Mouse (Mus musculus): ENCODE data around the gene Cxcr2. TPM values are rescaled to one million over a fixed set of nuclear protein-coding genes. Genes with fewer than 3 reads are reported as not detected.

Cxcr2 gene
- polyA plus RNA-seq, 1 experiment from 2014 or later = not detected

DNA sequence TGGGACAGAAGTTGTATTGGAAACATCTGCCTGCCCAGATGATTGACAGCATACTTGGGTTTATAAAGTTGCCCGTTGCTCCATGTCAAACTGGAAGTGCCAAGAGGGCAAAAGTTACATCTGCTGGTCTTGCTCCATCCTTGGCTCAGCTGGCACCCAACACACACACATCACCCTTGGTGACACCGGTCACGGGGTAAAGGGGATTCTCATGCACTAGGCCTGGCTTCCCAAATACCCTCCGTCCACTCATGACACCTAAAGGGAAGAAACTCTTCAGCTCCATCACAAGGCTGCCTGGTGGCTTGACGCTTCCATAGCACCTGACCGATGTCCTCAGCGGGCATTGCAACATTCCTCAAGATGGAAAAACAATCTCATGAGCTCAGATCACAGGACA, 36.7 kb downstream of the Cxcr2 start:
- H3K4me1 ChIP-seq (ENCODE audit: control insufficient read depth in 2 of 2, insufficient read depth in 2 of 2, low read length in 2 of 2) = no peaks in the 10 kb centered on the region
- no peaks in the 10 kb centered on the region for H3K27me3 ChIP-seq (ENCODE audit: control insufficient read depth, insufficient read depth, low read length)
- H3K9me3 ChIP-seq (ENCODE audit: control insufficient read depth, low read length) = no peaks in the 10 kb centered on the region
- no peak overlapping the region for H3K9ac ChIP-seq (ENCODE audit: low read length)
- no peaks in the 10 kb centered on the region for H3K36me3 ChIP-seq (ENCODE audit: control insufficient read depth, insufficient read depth, low read length)
- H3K27ac ChIP-seq (replicated peaks in 1 of 2; ENCODE audit: control insufficient read depth in 1 of 2, insufficient read depth in 1 of 2, low read depth in 2 of 2, low read length in 2 of 2) = no peak overlapping the region
- no peak overlapping the region for H3K4me3 ChIP-seq (ENCODE audit: control insufficient read depth in 1 of 2, insufficient read depth in 1 of 2, low read depth in 1 of 2, low read length in 2 of 2)
- 88% methylated on average over 7 of the region's 7 CpGs for WGBS
- no peak for ATAC-seq (ENCODE audit: insufficient number of reproducible peaks, insufficient read depth, low FRiP score, low read depth)
- H3K4me2 ChIP-seq (ENCODE audit: low read length) = no peak overlapping the region

DNA sequence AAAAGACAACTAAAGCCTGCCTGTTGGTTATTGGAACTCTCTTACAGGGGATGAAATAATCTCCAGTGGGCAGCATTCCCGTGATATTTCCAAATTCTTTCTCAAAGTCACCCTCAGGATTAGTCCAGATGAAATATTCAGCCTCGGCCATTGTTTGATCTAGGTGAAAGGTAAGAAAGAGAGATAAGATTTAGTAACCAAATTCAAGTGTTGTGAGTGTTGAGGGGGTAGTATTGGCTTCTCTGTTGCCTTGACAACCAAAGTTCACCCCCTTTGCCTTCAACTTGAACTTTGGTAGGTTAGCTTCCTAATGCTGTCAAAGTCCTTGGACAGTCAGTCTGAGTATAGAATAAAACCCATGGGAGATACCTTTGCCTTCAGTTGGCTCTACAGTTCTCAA, 38.9 kb downstream of the Cxcr2 start:
- H3K9me3 ChIP-seq (ENCODE audit: control insufficient read depth, low read length) = no peaks in the 10 kb centered on the region
- no peak overlapping the region for H3K4me2 ChIP-seq (ENCODE audit: low read length)
- H3K27ac ChIP-seq (replicated peaks in 1 of 2; ENCODE audit: control insufficient read depth in 1 of 2, insufficient read depth in 1 of 2, low read depth in 2 of 2, low read length in 2 of 2) = no peak overlapping the region
- H3K36me3 ChIP-seq (ENCODE audit: control insufficient read depth, insufficient read depth, low read length) = no peaks in the 10 kb centered on the region
- ATAC-seq (ENCODE audit: insufficient number of reproducible peaks, insufficient read depth, low FRiP score, low read depth) = no peak
- no peak overlapping the region for H3K9ac ChIP-seq (ENCODE audit: low read length)
- no peak overlapping the region for H3K4me3 ChIP-seq (ENCODE audit: control insufficient read depth in 1 of 2, insufficient read depth in 1 of 2, low read depth in 1 of 2, low read length in 2 of 2)
- H3K4me1 ChIP-seq (ENCODE audit: control insufficient read depth in 2 of 2, insufficient read depth in 2 of 2, low read length in 2 of 2) = no peaks in the 10 kb centered on the region
- no peaks in the 10 kb centered on the region for H3K27me3 ChIP-seq (ENCODE audit: control insufficient read depth, insufficient read depth, low read length)
- WGBS = 68% methylated on average over 2 of the region's 2 CpGs

- Histone ChIP-seq H3K9me3 (ENCODE audit: control insufficient read depth, low read length) (no peaks in the 10 kb centered on the region), H3K4me3 (ENCODE audit: control insufficient read depth in 1 of 2, insufficient read depth in 1 of 2, low read depth in 1 of 2, low read length in 2 of 2) (no peak within 1 kb of the TSS), H3K4me1 (ENCODE audit: control insufficient read depth in 2 of 2, insufficient read depth in 2 of 2, low read length in 2 of 2) (no peaks in the 10 kb centered on the region), H3K4me2 (ENCODE audit: low read length) (no peak within 1 kb of the TSS), H3K27ac (replicated peaks in 1 of 2; ENCODE audit: control insufficient read depth in 1 of 2, insufficient read depth in 1 of 2, low read depth in 2 of 2, low read length in 2 of 2) (no peak within 1 kb of the TSS), H3K36me3 (ENCODE audit: control insufficient read depth, insufficient read depth, low read length) (no peaks in the 10 kb centered on the region), H3K9ac (ENCODE audit: low read length) (no peak within 1 kb of the TSS), H3K27me3 (ENCODE audit: control insufficient read depth, insufficient read depth, low read length) (no peaks in the 10 kb centered on the region)
- 73% methylated on average over 8 of the region's 8 CpGs for WGBS
- ATAC-seq (ENCODE audit: insufficient number of reproducible peaks, insufficient read depth, low FRiP score, low read depth) = no peak
These were observed 40.7 kb downstream of the Cxcr2 start, which contains the start of gene Cxcr1 for GRCm38 (mm10) chr1:74194445-74194844. Cxcr1 (minus strand) TSS chr1:74194631.

- no peak overlapping the region for H3K27ac ChIP-seq (replicated peaks in 1 of 2; ENCODE audit: control insufficient read depth in 1 of 2, insufficient read depth in 1 of 2, low read depth in 2 of 2, low read length in 2 of 2)
- 45% methylated on average over 7 of the region's 7 CpGs for WGBS
- no peaks in the 10 kb centered on the region for H3K36me3 ChIP-seq (ENCODE audit: control insufficient read depth, insufficient read depth, low read length)
- no peaks in the 10 kb centered on the region for H3K9me3 ChIP-seq (ENCODE audit: control insufficient read depth, low read length)
- ATAC-seq (ENCODE audit: insufficient number of reproducible peaks, insufficient read depth, low FRiP score, low read depth) = no peak
- no peak overlapping the region for H3K4me2 ChIP-seq (ENCODE audit: low read length)
- no peak overlapping the region for H3K9ac ChIP-seq (ENCODE audit: low read length)
- H3K4me1 ChIP-seq (ENCODE audit: control insufficient read depth in 2 of 2, insufficient read depth in 2 of 2, low read length in 2 of 2) = peaks cover 0 to under 1% of the 10 kb centered on the region in 2 experiments; a peak in 1 of 4 replicates
- no peaks in the 10 kb centered on the region for H3K27me3 ChIP-seq (ENCODE audit: control insufficient read depth, insufficient read depth, low read length)
- H3K4me3 ChIP-seq (ENCODE audit: control insufficient read depth in 1 of 2, insufficient read depth in 1 of 2, low read depth in 1 of 2, low read length in 2 of 2) = no peak overlapping the region
These were observed 42.2 kb downstream of the Cxcr2 start for GRCm38 (mm10) chr1:74195961-74196360.

DNA sequence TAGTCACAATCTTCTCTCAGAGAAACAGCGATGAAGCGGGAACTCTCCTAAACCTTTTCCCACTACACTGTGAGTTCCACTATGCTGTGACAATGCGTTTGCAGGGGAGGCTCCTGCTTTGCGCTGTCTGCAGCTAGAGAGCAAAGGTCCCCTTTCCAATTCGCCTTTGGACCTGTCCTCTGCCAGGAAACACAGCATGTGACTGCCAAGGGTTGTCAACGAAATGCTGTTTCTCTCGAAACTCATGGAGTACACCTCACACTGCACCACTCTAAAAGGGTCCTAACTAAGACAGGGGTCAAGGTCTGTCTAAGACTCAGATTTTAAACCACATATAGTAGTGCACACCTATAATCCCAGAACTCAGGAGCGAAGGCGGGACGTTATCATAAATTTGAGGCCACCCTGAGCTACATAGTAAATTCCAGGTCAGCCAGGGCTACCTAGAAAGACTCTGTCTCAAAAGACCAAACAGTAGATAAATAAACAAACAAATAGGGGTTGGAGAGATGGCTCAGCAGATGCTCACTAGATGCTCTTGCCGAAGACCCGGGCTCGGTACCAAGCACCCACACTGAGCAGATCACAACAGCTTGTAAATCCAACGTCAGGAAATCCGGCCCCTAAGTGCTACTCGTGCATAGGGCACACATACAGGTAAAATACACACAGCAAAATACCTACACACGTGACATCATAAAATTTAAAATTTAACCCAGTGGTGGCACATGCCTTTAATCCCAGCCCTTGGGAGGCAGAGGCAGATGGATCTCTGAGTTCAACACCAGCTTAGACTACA, 43.0 kb downstream of the Cxcr2 start:
- Histone ChIP-seq H3K36me3 (ENCODE audit: control insufficient read depth, insufficient read depth, low read length) (no peaks in the 10 kb centered on the region), H3K4me2 (ENCODE audit: low read length) (no peak overlapping the region), H3K9me3 (ENCODE audit: control insufficient read depth, low read length) (no peaks in the 10 kb centered on the region), H3K27ac (replicated peaks in 1 of 2; ENCODE audit: control insufficient read depth in 1 of 2, insufficient read depth in 1 of 2, low read depth in 2 of 2, low read length in 2 of 2) (no peak overlapping the region), H3K27me3 (ENCODE audit: control insufficient read depth, insufficient read depth, low read length) (no peaks in the 10 kb centered on the region), H3K9ac (ENCODE audit: low read length) (no peak overlapping the region), H3K4me1 (ENCODE audit: control insufficient read depth in 2 of 2, insufficient read depth in 2 of 2, low read length in 2 of 2) (peaks cover 0 to 2% of the 10 kb centered on the region in 2 experiments; a peak in 1 of 4 replicates), H3K4me3 (ENCODE audit: control insufficient read depth in 1 of 2, insufficient read depth in 1 of 2, low read depth in 1 of 2, low read length in 2 of 2) (no peak overlapping the region)
- no peak for ATAC-seq (ENCODE audit: insufficient number of reproducible peaks, insufficient read depth, low FRiP score, low read depth)
- WGBS = 72% methylated on average over 17 of the region's 17 CpGs

GRCm38 (mm10) chr1:74197726-74198470, 44.1 kb downstream of the Cxcr2 start:
- WGBS = 81% methylated on average over 12 of the region's 12 CpGs
- H3K4me3 ChIP-seq (ENCODE audit: control insufficient read depth in 1 of 2, insufficient read depth in 1 of 2, low read depth in 1 of 2, low read length in 2 of 2) = no peak overlapping the region
- no peak overlapping the region for H3K4me2 ChIP-seq (ENCODE audit: low read length)
- H3K27ac ChIP-seq (replicated peaks in 1 of 2; ENCODE audit: control insufficient read depth in 1 of 2, insufficient read depth in 1 of 2, low read depth in 2 of 2, low read length in 2 of 2) = no peak overlapping the region
- H3K9me3 ChIP-seq (ENCODE audit: control insufficient read depth, low read length) = no peaks in the 10 kb centered on the region
- peaks cover 0 to 2% of the 10 kb centered on the region in 2 experiments; a peak in 1 of 4 replicates for H3K4me1 ChIP-seq (ENCODE audit: control insufficient read depth in 2 of 2, insufficient read depth in 2 of 2, low read length in 2 of 2)
- no peaks in the 10 kb centered on the region for H3K27me3 ChIP-seq (ENCODE audit: control insufficient read depth, insufficient read depth, low read length)
- ATAC-seq (ENCODE audit: insufficient number of reproducible peaks, insufficient read depth, low FRiP score, low read depth) = no peak
- no peaks in the 10 kb centered on the region for H3K36me3 ChIP-seq (ENCODE audit: control insufficient read depth, insufficient read depth, low read length)
- H3K9ac ChIP-seq (ENCODE audit: low read length) = no peak overlapping the region

DNA sequence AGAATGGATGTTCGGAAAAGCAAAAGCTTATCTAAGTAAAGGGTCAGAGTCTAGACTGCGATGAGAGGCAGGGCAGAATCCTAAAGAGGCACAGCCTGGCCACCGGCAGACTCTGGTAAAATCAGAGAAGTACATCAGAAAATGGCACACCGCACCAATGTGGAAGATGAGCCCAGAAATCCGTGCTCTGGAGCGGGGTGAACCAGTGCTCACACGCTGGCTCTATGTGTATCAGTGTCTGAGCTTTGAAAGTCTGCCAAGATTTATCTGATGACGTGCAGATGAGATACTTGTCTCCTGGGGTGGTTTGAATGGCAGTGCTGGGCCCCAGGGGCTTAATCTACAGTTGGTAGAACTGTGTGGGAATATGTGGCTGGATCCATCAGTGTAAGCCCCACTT, 45.3 kb downstream of the Cxcr2 start:
- Histone ChIP-seq H3K9me3 (ENCODE audit: control insufficient read depth, low read length) (no peaks in the 10 kb centered on the region), H3K4me1 (ENCODE audit: control insufficient read depth in 2 of 2, insufficient read depth in 2 of 2, low read length in 2 of 2) (peaks cover 0 to 2% of the 10 kb centered on the region in 2 experiments; a peak in 1 of 4 replicates), H3K36me3 (ENCODE audit: control insufficient read depth, insufficient read depth, low read length) (no peaks in the 10 kb centered on the region), H3K9ac (ENCODE audit: low read length) (no peak overlapping the region), H3K27ac (replicated peaks in 1 of 2; ENCODE audit: control insufficient read depth in 1 of 2, insufficient read depth in 1 of 2, low read depth in 2 of 2, low read length in 2 of 2) (no peak overlapping the region), H3K27me3 (ENCODE audit: control insufficient read depth, insufficient read depth, low read length) (no peaks in the 10 kb centered on the region), H3K4me3 (ENCODE audit: control insufficient read depth in 1 of 2, insufficient read depth in 1 of 2, low read depth in 1 of 2, low read length in 2 of 2) (no peak overlapping the region), H3K4me2 (ENCODE audit: low read length) (no peak overlapping the region)
- 65% methylated on average over 8 of the region's 8 CpGs for WGBS
- no peak for ATAC-seq (ENCODE audit: insufficient number of reproducible peaks, insufficient read depth, low FRiP score, low read depth)
